Mouse (Mus musculus) CH12.LX (cell line): ENCODE results near the gene Rasgrf2. TPM values are rescaled to one million over a fixed set of nuclear protein-coding genes. Genes with fewer than 3 reads are reported as not detected.

Experiments used
- DNase-seq: peaks from one replicate; pipeline ENCODE4 v3.0.0-alpha.2; 2013; ENCODE audit errors: extremely low read depth
- H3K27ac ChIP-seq: 2 replicates; pipeline ENCODE4 v1.5.1; 2012; ENCODE audit warnings: low read depth, mild to moderate bottlenecking, control low read depth, moderate library complexity; ENCODE audit not compliant: insufficient read depth
- H3K27me3 ChIP-seq: replicated peaks from 2 replicates; pipeline ENCODE3; 2012; ENCODE audit warnings: inconsistent platforms
- H3K36me3 ChIP-seq, 2 experiments: replicated peaks in 1 of 2; 2 replicates each; pipeline versions ENCODE3 to v1.6.1; 2012; ENCODE audit warnings: inconsistent platforms in 1 of 2, low read length in 1 of 2, mild to moderate bottlenecking in 1 of 2, mixed read lengths in 1 of 2, moderate library complexity in 1 of 2; ENCODE audit not compliant: control insufficient read depth in 1 of 2, insufficient read depth in 1 of 2
- H3K4me1 ChIP-seq, 2 experiments: 2 replicates each; pipeline ENCODE4 v1.6.1; 2012; ENCODE audit warnings: inconsistent platforms in 1 of 2, moderate library complexity in 1 of 2; ENCODE audit not compliant: insufficient read depth in 2 of 2, control insufficient read depth in 1 of 2
- H3K4me2 ChIP-seq: 2 replicates; pipeline ENCODE4 v1.6.1; 2012; ENCODE audit warnings: low read depth, mild to moderate bottlenecking, control low read depth; ENCODE audit not compliant: poor library complexity, insufficient read depth, severe bottlenecking
- H3K4me3 ChIP-seq, 3 experiments: fragments of 150-350 bp in 1 of 3; sonication (generic) in 1 of 3; replicated peaks in 1 of 3; 2 replicates each; pipeline versions ENCODE3 to v1.5.1; 2011 to 2012; ENCODE audit warnings: low read depth in 2 of 3, low read length in 2 of 3, mild to moderate bottlenecking in 2 of 3, moderate library complexity in 2 of 3, control low read depth in 1 of 3, improper control_type of control experiment in 1 of 3, inconsistent platforms in 1 of 3, mixed read lengths in 1 of 3; ENCODE audit not compliant: poor library complexity in 1 of 3
- H3K79me2 ChIP-seq: replicated peaks from 2 replicates; pipeline ENCODE4 v1.6.1; 2012; ENCODE audit warnings: mild to moderate bottlenecking, moderate library complexity; ENCODE audit not compliant: control insufficient read depth, poor library complexity, insufficient read depth, severe bottlenecking; ENCODE audit errors: extremely low read depth
- H3K9ac ChIP-seq: 2 replicates; pipeline ENCODE4 v1.6.1; 2012; ENCODE audit warnings: low read depth, mild to moderate bottlenecking, control low read depth, moderate library complexity; ENCODE audit not compliant: insufficient read depth
- H3K9me3 ChIP-seq: replicated peaks from 2 replicates; pipeline ENCODE3; 2012; ENCODE audit warnings: low read length, inconsistent platforms, mixed read lengths
- BHLHE40 ChIP-seq: IDR thresholded peaks from 2 replicates; pipeline ENCODE4 v1.6.1; 2011; ENCODE audit warnings: mild to moderate bottlenecking, low read depth, low read length, improper control_type of control experiment
- E2F4 ChIP-seq: IDR thresholded peaks from 2 replicates; pipeline ENCODE4 v1.6.1; 2011; ENCODE audit warnings: low read depth, low read length, improper control_type of control experiment; ENCODE audit not compliant: insufficient replicate concordance
- EP300 ChIP-seq: IDR thresholded peaks from 2 replicates; pipeline ENCODE4 v1.6.1; 2011; ENCODE audit warnings: low read length, improper control_type of control experiment
- GABPA ChIP-seq: IDR thresholded peaks from 2 replicates; pipeline ENCODE4 v1.6.1; 2012; ENCODE audit warnings: low read depth, low read length, improper control_type of control experiment, inconsistent platforms; ENCODE audit not compliant: insufficient replicate concordance
- HCFC1 ChIP-seq: IDR thresholded peaks from 2 replicates; pipeline ENCODE4 v1.6.1; 2012; ENCODE audit warnings: low read depth, mild to moderate bottlenecking, inconsistent platforms, low read length, improper control_type of control experiment
- JUN ChIP-seq: IDR thresholded peaks from 2 replicates; pipeline ENCODE4 v1.6.1; 2011; ENCODE audit warnings: low read depth, mild to moderate bottlenecking, low read length, improper control_type of control experiment, moderate library complexity; ENCODE audit not compliant: insufficient read depth
- JUND ChIP-seq: conservative IDR thresholded peaks from 2 replicates; pipeline ENCODE4 v1.6.1; 2011; ENCODE audit warnings: low read depth, low read length, improper control_type of control experiment
- KAT2A ChIP-seq: IDR thresholded peaks from 2 replicates; pipeline ENCODE4 v1.6.1; 2012; ENCODE audit warnings: low read length, improper control_type of control experiment, inconsistent platforms; ENCODE audit not compliant: insufficient replicate concordance
- MAFK ChIP-seq: IDR thresholded peaks from 2 replicates; pipeline ENCODE4 v1.6.1; 2011; ENCODE audit warnings: low read length, improper control_type of control experiment; ENCODE audit not compliant: insufficient replicate concordance
- MAX ChIP-seq: IDR thresholded peaks from 2 replicates; pipeline ENCODE4 v1.6.1; 2011; ENCODE audit warnings: low read length, improper control_type of control experiment
- MEF2A ChIP-seq: IDR thresholded peaks from 2 replicates; pipeline ENCODE4 v1.6.1; 2014; ENCODE audit warnings: low read depth, mild to moderate bottlenecking, inconsistent platforms, low read length, improper control_type of control experiment, borderline replicate concordance
- MYC ChIP-seq: IDR thresholded peaks from 2 replicates; pipeline ENCODE4 v1.6.1; 2011; ENCODE audit warnings: low read depth, mild to moderate bottlenecking, improper control_type of control experiment, low read length
- NELFE ChIP-seq: IDR thresholded peaks from 2 replicates; pipeline ENCODE4 v1.6.1; 2011; ENCODE audit warnings: low read depth, low read length, improper control_type of control experiment
- POLR2AphosphoS2 ChIP-seq: IDR thresholded peaks from 2 replicates; pipeline ENCODE4 v1.6.1; 2011; ENCODE audit warnings: low read depth, low read length, improper control_type of control experiment
- SIN3A ChIP-seq: IDR thresholded peaks from 2 replicates; pipeline ENCODE4 v1.6.1; 2012; ENCODE audit warnings: low read length, improper control_type of control experiment, inconsistent platforms
- SMC3 ChIP-seq: IDR thresholded peaks from 2 replicates; pipeline ENCODE4 v1.6.1; 2011; ENCODE audit warnings: low read depth, low read length, improper control_type of control experiment
- TBP ChIP-seq: conservative IDR thresholded peaks from 2 replicates; pipeline ENCODE4 v1.6.1; 2011; ENCODE audit warnings: low read depth, low read length, improper control_type of control experiment
- TCF12 ChIP-seq: IDR thresholded peaks from 2 replicates; pipeline ENCODE4 v1.6.1; 2014; ENCODE audit warnings: low read depth, mild to moderate bottlenecking, inconsistent platforms, low read length, improper control_type of control experiment
- UBTF ChIP-seq: IDR thresholded peaks from 2 replicates; pipeline ENCODE4 v1.6.1; 2012; ENCODE audit warnings: low read depth, mild to moderate bottlenecking, inconsistent platforms, low read length, improper control_type of control experiment, moderate library complexity
- USF1 ChIP-seq: IDR thresholded peaks from 2 replicates; pipeline ENCODE4 v1.6.1; 2014; ENCODE audit warnings: low read depth, mild to moderate bottlenecking, inconsistent platforms, low read length, improper control_type of control experiment
- USF2 ChIP-seq: conservative IDR thresholded peaks from 2 replicates; pipeline ENCODE4 v1.6.1; 2011; ENCODE audit warnings: low read depth, low read length, improper control_type of control experiment
- ZC3H11A ChIP-seq: IDR thresholded peaks from 2 replicates; pipeline ENCODE4 v1.6.1; 2012; ENCODE audit warnings: low read depth, mild to moderate bottlenecking, inconsistent platforms, low read length, improper control_type of control experiment
- ZKSCAN1 ChIP-seq: IDR thresholded peaks from 2 replicates; pipeline ENCODE4 v1.6.1; 2012; ENCODE audit warnings: low read depth, inconsistent platforms, low read length, improper control_type of control experiment, borderline replicate concordance
- dilution Hi-C: fragments of 300-500 bp; cut with MboI; formaldehyde crosslinking; loops from 2 replicates; pipeline ENCODE4 v1.14.3; 2020; ENCODE audit warnings: low sequenced_read_pairs; ENCODE audit not compliant: extremely low pct_unique_long_range_greater_than_20kb, extremely low pct_ligation_motif_present
- in situ Hi-C: fragments of 300-500 bp; cut with MboI; formaldehyde crosslinking; loops from 3 replicates; pipeline ENCODE4 v1.14.3; 2019; ENCODE audit warnings: low sequenced_read_pairs, low pct_ligation_motif_present, low pct_unique_long_range_greater_than_20kb, mixed read lengths
- polyA plus RNA-seq: library from polyadenylated mRNA; unstranded; fragments of >175 nt; gene quantifications from 2 replicates; pipeline ENCODE4 v1.2.1, GENCODE M21; 2012; ENCODE audit warnings: low read depth; ENCODE audit not compliant: insufficient read length
- total RNA-seq, 2 experiments: library from RNA; depleted of rRNA; stranded (reverse); fragments of 300-350 nt in 1 of 2; fragments of >200 nt in 1 of 2; gene quantifications; 2 replicates each; pipeline ENCODE4 v1.2.3; 2012 to 2014

The Rasgrf2 gene
- total and polyA plus RNA-seq, 3 experiments = 2.6 to 5.0 (median 4.7) TPM

DNA sequence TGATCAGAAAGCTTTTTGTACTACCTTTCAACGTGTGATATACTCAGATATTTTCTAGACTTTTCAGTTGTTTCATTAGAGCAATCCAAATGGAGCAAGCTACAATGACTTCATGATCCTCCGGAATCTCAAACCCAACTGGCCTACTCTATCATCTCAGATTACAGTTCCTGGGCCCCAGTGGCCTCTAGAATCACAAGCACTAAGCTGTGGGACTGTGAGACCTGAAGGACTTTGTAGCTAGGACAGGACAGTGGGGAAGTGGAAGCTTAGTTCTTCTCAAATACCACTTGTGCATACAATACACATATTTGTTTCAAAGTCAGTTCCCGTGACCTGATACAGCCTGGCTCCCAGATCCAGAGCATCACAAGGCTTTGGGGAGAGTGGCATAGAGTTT lies 253.5 kb downstream of the Rasgrf2 start:
- Histone ChIP-seq H3K36me3 (no peaks in the 10 kb centered on the region), H3K27me3 (no peaks in the 10 kb centered on the region), H3K4me1 (peaks cover 0 to 6% of the 10 kb centered on the region in 2 experiments; a peak in 1 of 4 replicates), H3K4me2 (no peak overlapping the region), H3K9me3 (no peaks in the 10 kb centered on the region), H3K4me3 (no peak overlapping the region), H3K9ac (no peak overlapping the region), H3K27ac (no peak overlapping the region), H3K79me2 (no peaks in the 10 kb centered on the region)
- dilution Hi-C loops (no loop called here), in situ Hi-C loops (no loop called here)
- TF ChIP-seq E2F4 (no peak), KAT2A (no peak), SIN3A (no peak), MAX (no peak), USF1 (no peak), ZKSCAN1 (no peak), MYC (no peak)
- no peak for DNase-seq

DNA sequence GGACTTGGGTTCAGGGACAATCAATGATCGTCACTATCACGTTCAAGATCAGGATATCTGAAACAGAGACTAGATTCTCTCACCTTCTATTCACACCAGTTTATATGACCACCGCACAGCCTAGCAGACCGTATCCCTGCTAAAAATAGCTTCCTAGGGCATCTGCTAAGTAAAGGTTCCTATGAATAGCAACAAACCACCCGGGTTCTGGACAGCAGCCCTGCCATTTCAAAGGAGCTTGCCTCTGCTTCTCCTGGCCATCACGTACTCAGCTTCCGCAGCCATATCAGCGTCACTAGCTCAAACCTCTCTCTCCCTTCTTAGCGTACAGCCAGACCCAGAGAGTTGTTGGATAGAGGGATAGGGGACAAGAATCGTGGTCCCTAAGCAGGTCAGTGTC lies 254.1 kb downstream of the Rasgrf2 start:
- in situ Hi-C loops = no loop called here
- Histone ChIP-seq H3K4me1 (peaks cover 0 to 6% of the 10 kb centered on the region in 2 experiments; a peak in 1 of 4 replicates), H3K9ac (no peak overlapping the region), H3K27me3 (no peaks in the 10 kb centered on the region), H3K9me3 (no peaks in the 10 kb centered on the region), H3K4me3 (no peak overlapping the region), H3K4me2 (no peak overlapping the region), H3K27ac (no peak overlapping the region), H3K79me2 (no peaks in the 10 kb centered on the region), H3K36me3 (no peaks in the 10 kb centered on the region)
- dilution Hi-C loops = no loop called here
- DNase-seq = no peak
- TF ChIP-seq NELFE = no peak
- TF ChIP-seq UBTF = no peak
- TF ChIP-seq HCFC1 = no peak
- TF ChIP-seq MAFK = no peak
- no peak for TF ChIP-seq POLR2AphosphoS2
- no peak for TF ChIP-seq MEF2A
- TF ChIP-seq BHLHE40 = no peak
- no peak for TF ChIP-seq GABPA
- TF ChIP-seq JUN = no peak
- TF ChIP-seq EP300 = no peak
- no peak for TF ChIP-seq SIN3A
- no peak for TF ChIP-seq SMC3
- no peak for TF ChIP-seq JUND
- TF ChIP-seq TCF12 = no peak
- no peak for TF ChIP-seq ZKSCAN1
- TF ChIP-seq USF2 = no peak
- no peak for TF ChIP-seq TBP
- no peak for TF ChIP-seq MYC
- TF ChIP-seq ZC3H11A = no peak
